ENCODE assay signal across 5 mouse cellular contexts in genomic region chr5:151300286-151300685, GRCm38 (mm10).
"Had no signal": no experiment of that assay in that cellular context is flagged by ENCODE, and none has a peak within 500 bp of the region (broad histone marks: within the 10 kb centered on the region; RNA-seq: fewer than 3 reads in every experiment).

No protein-coding gene starts in this region.

- DNase-seq: left cerebral cortex, postnatal 4 days; liver, postnatal 0 days; right cerebral cortex, postnatal 25 days; thymus, adult 18-20 months; thymus, postnatal 36 days had no signal
